Mouse (Mus musculus) liver, postnatal 0 days (tissue): ENCODE measurements around the gene Galnt18. TPM values are rescaled to one million over a fixed set of nuclear protein-coding genes. Genes with fewer than 3 reads are reported as not detected.

Source experiments
- ATAC-seq: fragments of 200-750 bp; cut with Nextera tagmentation; 2 replicates; pipeline ENCODE4 v1.8.0; 2017; ENCODE audit warnings: mild to moderate bottlenecking, moderate library complexity
- DNase-seq: peaks from one replicate; pipeline ENCODE4 v3.0.0-alpha.2; 2016
- H3K27ac ChIP-seq: fragments of 300-500 bp; sonication (generic); 2 replicates; pipeline ENCODE4 v1.5.1; 2014; ENCODE audit warnings: antibody characterized with exemption, moderate library complexity, mild to moderate bottlenecking, low read depth
- H3K27me3 ChIP-seq: fragments of 300-500 bp; sonication (generic); 2 replicates; pipeline ENCODE4 v1.6.1; 2014; ENCODE audit warnings: low read length, control low read depth, mixed read lengths; ENCODE audit not compliant: insufficient read depth
- H3K36me3 ChIP-seq: fragments of 300-500 bp; sonication (generic); replicated peaks from 2 replicates; pipeline ENCODE4 v1.6.1; 2014; ENCODE audit warnings: mild to moderate bottlenecking, control low read depth, low read length, moderate library complexity, mixed read lengths; ENCODE audit not compliant: insufficient read depth
- H3K4me1 ChIP-seq: fragments of 300-500 bp; sonication (generic); 2 replicates; pipeline ENCODE4 v1.6.1; 2014; ENCODE audit warnings: antibody characterized with exemption, mild to moderate bottlenecking, control low read depth; ENCODE audit not compliant: insufficient read depth
- H3K4me2 ChIP-seq: fragments of 300-500 bp; sonication (generic); 2 replicates; pipeline ENCODE4 v1.6.1; 2014; ENCODE audit warnings: low read depth, mild to moderate bottlenecking, low read length, moderate library complexity, mixed read lengths
- H3K4me3 ChIP-seq: fragments of 300-500 bp; sonication (generic); 2 replicates; pipeline ENCODE4 v1.5.1; 2014; ENCODE audit warnings: low read depth, low read length
- H3K9ac ChIP-seq: fragments of 300-500 bp; sonication (generic); replicated peaks from 2 replicates; pipeline ENCODE4 v1.6.1; 2014; ENCODE audit warnings: mild to moderate bottlenecking, moderate library complexity
- H3K9me3 ChIP-seq: fragments of 300-500 bp; sonication (generic); 2 replicates; pipeline ENCODE4 v1.6.1; 2016; ENCODE audit warnings: mild to moderate bottlenecking, control low read depth, low read length, mixed read lengths
- CTCF ChIP-seq: sonication (generic); IDR thresholded peaks from 2 replicates; pipeline ENCODE4 v1.5.1; 2016; ENCODE audit warnings: antibody characterized with exemption, low read depth
- EP300 ChIP-seq: IDR thresholded peaks from 2 replicates; pipeline ENCODE4 v1.6.1; 2016; ENCODE audit warnings: antibody characterized with exemption, low read depth, mild to moderate bottlenecking
- WGBS: fragments of 180-500 bp; shearing (Covaris S2); extraction: QIAGEN DNeasy Blood & Tissue Kit; methylation state at CpG from one replicate; pipeline ENCODE4 v1.1.7; 2014; ENCODE audit not compliant: insufficient replicate concordance; 5-methylcytosine and 5-hydroxymethylcytosine counted together
- microRNA-seq: library from miRNA; unstranded; fragments of <30 nt; microRNA quantifications from one replicate; pipeline ENCODE4, GENCODE M21; 2016
- polyA plus RNA-seq: library from polyadenylated mRNA; unstranded; fragments of >200 nt; fragmentation: Nextera tagmentation; extraction: Ambion mirVana; gene quantifications from 2 replicates; pipeline ENCODE4 v1.2.1, GENCODE M21; 2015

Galnt18 gene
- polyA plus RNA-seq, 1 experiment from 2014 or later: 1.9 TPM

- no peak overlapping the region for H3K9ac ChIP-seq
- ATAC-seq (no peak), DNase-seq (no peak)
- H3K36me3 ChIP-seq: no peaks in the 10 kb centered on the region
- H3K4me3 ChIP-seq: no peak overlapping the region
- no peaks in the 10 kb centered on the region for H3K27me3 ChIP-seq
- no peak overlapping the region for H3K27ac ChIP-seq
- 71% methylated on average over 3 of the region's 3 CpGs for WGBS
- H3K9me3 ChIP-seq: no peaks in the 10 kb centered on the region
- TF ChIP-seq CTCF (no peak), EP300 (no peak)
- no peaks in the 10 kb centered on the region for H3K4me1 ChIP-seq
- H3K4me2 ChIP-seq: no peak overlapping the region
Measured at GRCm38 (mm10) chr7:111456007-111456406, 323.8 kb downstream of the Galnt18 start.

GRCm38 (mm10) chr7:111455541-111455940 is 324.2 kb downstream of the Galnt18 start:
- ATAC-seq: no peak
- WGBS: 80% methylated on average over 4 of the region's 4 CpGs
- H3K4me2 ChIP-seq: no peak overlapping the region
- no peak overlapping the region for H3K27ac ChIP-seq
- no peak overlapping the region for H3K9ac ChIP-seq
- no peaks in the 10 kb centered on the region for H3K27me3 ChIP-seq
- no peak for DNase-seq
- H3K36me3 ChIP-seq: no peaks in the 10 kb centered on the region
- TF ChIP-seq CTCF (no peak), EP300 (no peak)
- no peaks in the 10 kb centered on the region for H3K9me3 ChIP-seq
- H3K4me1 ChIP-seq: no peaks in the 10 kb centered on the region
- H3K4me3 ChIP-seq: no peak overlapping the region

GRCm38 (mm10) chr7:111452000-111452399 is 327.8 kb downstream of the Galnt18 start:
- Histone ChIP-seq H3K27ac (no peak overlapping the region), H3K4me1 (no peaks in the 10 kb centered on the region), H3K27me3 (no peaks in the 10 kb centered on the region), H3K9me3 (no peaks in the 10 kb centered on the region), H3K9ac (no peak overlapping the region), H3K36me3 (no peaks in the 10 kb centered on the region), H3K4me3 (no peak overlapping the region), H3K4me2 (no peak overlapping the region)
- ATAC-seq: no peak
- TF ChIP-seq CTCF: no peak
- no peak for TF ChIP-seq EP300
- no peak for DNase-seq
- 69% methylated on average over 1 of the region's 1 CpGs for WGBS

- Histone ChIP-seq H3K4me2 (no peak overlapping the region), H3K36me3 (no peaks in the 10 kb centered on the region), H3K4me1 (no peaks in the 10 kb centered on the region), H3K4me3 (no peak overlapping the region), H3K9me3 (no peaks in the 10 kb centered on the region), H3K9ac (no peak overlapping the region), H3K27me3 (no peaks in the 10 kb centered on the region), H3K27ac (no peak overlapping the region)
- ATAC-seq (no peak), DNase-seq (no peak)
- 60% methylated on average over 6 of the region's 6 CpGs for WGBS
- TF ChIP-seq CTCF: no peak
- no peak for TF ChIP-seq EP300
Measured at GRCm38 (mm10) chr7:111450286-111451095, 329.3 kb downstream of the Galnt18 start.

- WGBS: 62% methylated on average over 2 of the region's 2 CpGs
- TF ChIP-seq CTCF: no peak
- DNase-seq (no peak), ATAC-seq (no peak)
- H3K4me2 ChIP-seq: no peak overlapping the region
- no peak overlapping the region for H3K4me3 ChIP-seq
- no peaks in the 10 kb centered on the region for H3K4me1 ChIP-seq
- no peak overlapping the region for H3K9ac ChIP-seq
- no peaks in the 10 kb centered on the region for H3K36me3 ChIP-seq
- no peak overlapping the region for H3K27ac ChIP-seq
- no peaks in the 10 kb centered on the region for H3K27me3 ChIP-seq
- H3K9me3 ChIP-seq: no peaks in the 10 kb centered on the region
Measured at GRCm38 (mm10) chr7:111433173-111433572, 346.6 kb downstream of the Galnt18 start.

GRCm38 (mm10) chr7:111427392-111427791 is 352.4 kb downstream of the Galnt18 start:
- H3K36me3 ChIP-seq: no peaks in the 10 kb centered on the region
- TF ChIP-seq CTCF: no peak
- TF ChIP-seq EP300: no peak
- no peaks in the 10 kb centered on the region for H3K9me3 ChIP-seq
- H3K27ac ChIP-seq: no peak overlapping the region
- 77% methylated on average over 1 of the region's 1 CpGs for WGBS
- ATAC-seq: no peak
- H3K4me2 ChIP-seq: no peak overlapping the region
- DNase-seq: no peak
- H3K4me1 ChIP-seq: no peaks in the 10 kb centered on the region
- no peak overlapping the region for H3K4me3 ChIP-seq
- no peak overlapping the region for H3K9ac ChIP-seq
- H3K27me3 ChIP-seq: no peaks in the 10 kb centered on the region

Small RNA genes lying within 50 kb of the gene (microRNA-seq; reads per million reads assigned to microRNA genes)
- gene Gm25787: not detected

Other genes with a start within 250 kb of the Galnt18 start
- 12.5 and 14.4 TPM in 2 replicates for gene Usp47, start 243.5 kb upstream of the Galnt18 start, polyA plus RNA-seq